Mouse (Mus musculus): ENCODE results near the gene Lysmd1. TPM values are rescaled to one million over a fixed set of nuclear protein-coding genes. Genes with fewer than 3 reads are reported as not detected.
"Not testable (repeated sequence)": the region's sequence is repeated elsewhere in the genome, so short reads cannot be mapped to it uniquely, and the experiment has no call there.

Lysmd1 gene
- polyA plus RNA-seq, 1 experiment from 2014 or later: 8.2 TPM

GRCm38 (mm10) chr3:95129226-95129651 lies 4.6 kb upstream of the Lysmd1 start:
- no peak overlapping the region for H3K4me2 ChIP-seq
- H3K36me3 ChIP-seq (ENCODE audit: insufficient read depth): peaks cover 25% of the 10 kb centered on the region
- ATAC-seq (ENCODE audit: insufficient read depth) (no peak), DNase-seq (no peak)
- H3K4me3 ChIP-seq (ENCODE audit: low read depth, low read length): no peak overlapping the region
- peaks cover 5% of the 10 kb centered on the region for H3K4me1 ChIP-seq (ENCODE audit: insufficient read depth)
- no peak overlapping the region for H3K27ac ChIP-seq (ENCODE audit: low read depth)
- H3K9ac ChIP-seq: no peak overlapping the region
- H3K27me3 ChIP-seq (ENCODE audit: insufficient read depth, low read length): no peaks in the 10 kb centered on the region
- TF ChIP-seq CTCF (IDR thresholded peaks at IDR 0.05; ENCODE audit: low read depth): no peak
- WGBS: 40% methylated on average over 6 of the region's 6 CpGs
- no peaks in the 10 kb centered on the region for H3K9me3 ChIP-seq (ENCODE audit: low read depth, low read length)

- Histone ChIP-seq H3K4me1 (ENCODE audit: insufficient read depth) (peaks cover 1% of the 10 kb centered on the region), H3K27me3 (ENCODE audit: insufficient read depth, low read length) (no peaks in the 10 kb centered on the region), H3K9ac (no peak overlapping the region), H3K4me3 (ENCODE audit: low read depth, low read length) (no peak overlapping the region), H3K36me3 (ENCODE audit: insufficient read depth) (peaks cover 25% of the 10 kb centered on the region), H3K4me2 (no peak overlapping the region), H3K27ac (ENCODE audit: low read depth) (no peak overlapping the region), H3K9me3 (ENCODE audit: low read depth, low read length) (no peaks in the 10 kb centered on the region)
- DNase-seq: no peak
- ATAC-seq (ENCODE audit: insufficient read depth): no peak
- 77% methylated on average over 5 of the region's 5 CpGs for WGBS
- no peak for TF ChIP-seq CTCF (IDR thresholded peaks at IDR 0.05; ENCODE audit: low read depth)
Observed at GRCm38 (mm10) chr3:95130081-95130480, 3.8 kb upstream of the Lysmd1 start.

GRCm38 (mm10) chr3:95132389-95132788 lies 1.5 kb upstream of the Lysmd1 start:
- 82% methylated on average over 2 of the region's 2 CpGs for whole genome bisulfite sequencing

GRCm38 (mm10) chr3:95133176-95133575 lies 712 bp upstream of the Lysmd1 start:
- Histone ChIP-seq H3K27ac (ENCODE audit: low read depth) (peak overlapping the region; percentile 75; the same call in 1 of the 2 replicates), H3K9me3 (ENCODE audit: low read depth, low read length) (no peaks in the 10 kb centered on the region), H3K4me3 (ENCODE audit: low read depth, low read length) (peak overlapping the region; percentile 61), H3K4me1 (ENCODE audit: insufficient read depth) (no peaks in the 10 kb centered on the region), H3K9ac (peak overlapping the region; percentile 74), H3K4me2 (peak overlapping the region; percentile 71), H3K27me3 (ENCODE audit: insufficient read depth, low read length) (no peaks in the 10 kb centered on the region), H3K36me3 (ENCODE audit: insufficient read depth) (peaks cover 25% of the 10 kb centered on the region)
- 52% methylated on average over 11 of the region's 11 CpGs for WGBS
- TF ChIP-seq CTCF (IDR thresholded peaks at IDR 0.05; ENCODE audit: low read depth): no peak
- 0 out of 2 replicates have a peak, but pooled peaks have one; percentile 9 for ATAC-seq (ENCODE audit: insufficient read depth)
- no peak for DNase-seq

More at GRCm38 (mm10) chr3:95132389-95132788, 1.5 kb upstream of the Lysmd1 start:
- H3K4me3 ChIP-seq (ENCODE audit: low read depth, low read length); DNase-seq; H3K27ac ChIP-seq (ENCODE audit: low read depth); H3K4me1 ChIP-seq (ENCODE audit: insufficient read depth); H3K9me3 ChIP-seq (ENCODE audit: low read depth, low read length); ATAC-seq (ENCODE audit: insufficient read depth); H3K27me3 ChIP-seq (ENCODE audit: insufficient read depth, low read length); H3K9ac ChIP-seq; H3K4me2 ChIP-seq: not testable (repeated sequence)
- H3K36me3 ChIP-seq (ENCODE audit: insufficient read depth): peaks cover 25% of the 10 kb centered on the region
- TF ChIP-seq CTCF (IDR thresholded peaks at IDR 0.05; ENCODE audit: low read depth): peak; percentile 21; the same call in 1 of the 2 replicates

GRCm38 (mm10) chr3:95134133-95134532 lies 245 bp downstream of the Lysmd1 start:
- not testable (repeated sequence) for H3K27ac ChIP-seq (ENCODE audit: low read depth); H3K4me2 ChIP-seq; H3K9ac ChIP-seq; H3K4me1 ChIP-seq (ENCODE audit: insufficient read depth); H3K9me3 ChIP-seq (ENCODE audit: low read depth, low read length); DNase-seq; H3K27me3 ChIP-seq (ENCODE audit: insufficient read depth, low read length)
- peaks cover 16% of the 10 kb centered on the region; the same call in 1 of the 2 replicates for H3K36me3 ChIP-seq (ENCODE audit: insufficient read depth)
- peak; percentile 60 for ATAC-seq (ENCODE audit: insufficient read depth)
- no CpG with 5 or more reads among the region's 12 CpGs for WGBS
- peak overlapping the region; percentile 61 for H3K4me3 ChIP-seq (ENCODE audit: low read depth, low read length)

- H3K9ac ChIP-seq: peak overlapping the region; percentile 44
- 8% methylated on average over 6 of the region's 6 CpGs for WGBS
- peaks cover 12% of the 10 kb centered on the region; the same call in 1 of the 2 replicates for H3K36me3 ChIP-seq (ENCODE audit: insufficient read depth)
- DNase-seq: peak; percentile 67
- no peak for TF ChIP-seq CTCF (IDR thresholded peaks at IDR 0.05; ENCODE audit: low read depth)
- H3K4me3 ChIP-seq (ENCODE audit: low read depth, low read length): peak overlapping the region; percentile 34
- H3K4me2 ChIP-seq: peak overlapping the region; percentile 70
- no peaks in the 10 kb centered on the region for H3K9me3 ChIP-seq (ENCODE audit: low read depth, low read length)
- H3K27me3 ChIP-seq (ENCODE audit: insufficient read depth, low read length): no peaks in the 10 kb centered on the region
- H3K4me1 ChIP-seq (ENCODE audit: insufficient read depth): no peaks in the 10 kb centered on the region
- no peak overlapping the region for H3K27ac ChIP-seq (ENCODE audit: low read depth)
- ATAC-seq (ENCODE audit: insufficient read depth): peak; percentile 25; the same call in 1 of the 2 replicates
Observed at GRCm38 (mm10) chr3:95135023-95135422, 1.1 kb downstream of the Lysmd1 start.

- 74% methylated on average over 7 of the region's 7 CpGs for WGBS
- Histone ChIP-seq H3K4me3 (ENCODE audit: low read depth, low read length) (peak overlapping the region; percentile 34), H3K9ac (0 out of 2 replicates have a peak overlapping the region, but pooled peaks have one; percentile 7), H3K9me3 (ENCODE audit: low read depth, low read length) (no peaks in the 10 kb centered on the region), H3K27me3 (ENCODE audit: insufficient read depth, low read length) (no peaks in the 10 kb centered on the region), H3K4me2 (peak overlapping the region; percentile 70), H3K27ac (ENCODE audit: low read depth) (no peak overlapping the region), H3K36me3 (ENCODE audit: insufficient read depth) (peaks cover 14% of the 10 kb centered on the region; the same call in 1 of the 2 replicates), H3K4me1 (ENCODE audit: insufficient read depth) (no peaks in the 10 kb centered on the region)
- DNase-seq: no peak
- TF ChIP-seq CTCF (IDR thresholded peaks at IDR 0.05; ENCODE audit: low read depth): no peak
- ATAC-seq (ENCODE audit: insufficient read depth): no peak
Observed at GRCm38 (mm10) chr3:95135433-95136052, 1.7 kb downstream of the Lysmd1 start.

Data from lung, embryonic 14.5 days (tissue).